Mouse (Mus musculus) neural tube, embryonic 14.5 days (tissue): ENCODE results near the gene Rhobtb1. TPM values are rescaled to one million over a fixed set of nuclear protein-coding genes. Genes with fewer than 3 reads are reported as not detected.

Source experiments
- ATAC-seq: fragments of 200-750 bp; cut with Nextera tagmentation; 2 replicates; pipeline ENCODE4 v1.8.0; 2017; ENCODE audit warnings: low read depth, mild to moderate bottlenecking, moderate TSS enrichment, moderate library complexity
- H3K27ac ChIP-seq: fragments of 300-500 bp; sonication (generic); 2 replicates; pipeline ENCODE4 v1.5.1; 2014; ENCODE audit warnings: low read depth, mild to moderate bottlenecking, control low read depth, low read length, moderate library complexity, mixed read lengths
- H3K27me3 ChIP-seq: fragments of 300-500 bp; sonication (generic); 2 replicates; pipeline ENCODE4 v1.6.1; 2014; ENCODE audit warnings: low read length; ENCODE audit not compliant: control insufficient read depth, insufficient read depth
- H3K36me3 ChIP-seq: fragments of 300-500 bp; sonication (generic); 2 replicates; pipeline ENCODE4 v1.6.1; 2014; ENCODE audit warnings: low read length, mixed read lengths; ENCODE audit not compliant: control insufficient read depth, insufficient read depth
- H3K4me1 ChIP-seq: fragments of 300-500 bp; sonication (generic); 2 replicates; pipeline ENCODE4 v1.6.1; 2014; ENCODE audit warnings: low read length; ENCODE audit not compliant: control insufficient read depth, insufficient read depth
- H3K4me2 ChIP-seq: fragments of 300-500 bp; sonication (generic); 2 replicates; pipeline ENCODE4 v1.6.1; 2014; ENCODE audit warnings: mild to moderate bottlenecking, low read depth, low read length, control low read depth
- H3K4me3 ChIP-seq: fragments of 300-500 bp; sonication (generic); 2 replicates; pipeline ENCODE4 v1.5.1; 2014; ENCODE audit warnings: low read depth, low read length, control low read depth, mixed read lengths
- H3K9ac ChIP-seq: fragments of 300-500 bp; sonication (generic); replicated peaks from 2 replicates; pipeline ENCODE4 v1.6.1; 2014; ENCODE audit warnings: low read depth, mild to moderate bottlenecking, control low read depth, low read length, mixed read lengths
- H3K9me3 ChIP-seq: fragments of 300-500 bp; sonication (generic); 2 replicates; pipeline ENCODE4 v1.6.1; 2016; ENCODE audit warnings: low read length; ENCODE audit not compliant: control insufficient read depth
- WGBS: fragments of 180-500 bp; shearing (Covaris S2); extraction: QIAGEN DNeasy Blood & Tissue Kit; methylation state at CpG from one replicate; pipeline ENCODE4 v1.1.7; 2014; 5-methylcytosine and 5-hydroxymethylcytosine counted together
- polyA plus RNA-seq: library from polyadenylated mRNA; unstranded; fragments of >200 nt; fragmentation: Nextera tagmentation; extraction: Ambion mirVana; gene quantifications from 2 replicates; pipeline ENCODE4 v1.2.1, GENCODE M21; 2014

Gene Rhobtb1
- polyA plus RNA-seq, 1 experiment from 2014 or later, result 17.3 TPM

- Histone ChIP-seq H3K9me3 (no peaks in the 10 kb centered on the region), H3K27ac (no peak overlapping the region), H3K36me3 (no peaks in the 10 kb centered on the region), H3K27me3 (no peaks in the 10 kb centered on the region), H3K4me3 (no peak overlapping the region), H3K9ac (no peak overlapping the region), H3K4me2 (no peak overlapping the region), H3K4me1 (peaks cover 9% of the 10 kb centered on the region)
- ATAC-seq, result no peak
- 89% methylated on average over 17 of the region's 17 CpGs for WGBS
Observed at GRCm38 (mm10) chr10:69252112-69253074, 101.2 kb downstream of the Rhobtb1 start.

GRCm38 (mm10) chr10:69253075-69253685 is 101.9 kb downstream of the Rhobtb1 start:
- Histone ChIP-seq H3K4me3 (no peak overlapping the region), H3K9ac (no peak overlapping the region), H3K27ac (no peak overlapping the region), H3K4me2 (no peak overlapping the region), H3K9me3 (no peaks in the 10 kb centered on the region), H3K36me3 (no peaks in the 10 kb centered on the region), H3K27me3 (no peaks in the 10 kb centered on the region), H3K4me1 (peaks cover 9% of the 10 kb centered on the region)
- 48% methylated on average over 5 of the region's 5 CpGs for WGBS
- peak; percentile 44; the same call in 1 of the 2 replicates for ATAC-seq

- Histone ChIP-seq H3K27ac (no peak overlapping the region), H3K9me3 (no peaks in the 10 kb centered on the region), H3K9ac (no peak overlapping the region), H3K4me3 (no peak overlapping the region), H3K27me3 (no peaks in the 10 kb centered on the region), H3K4me2 (no peak overlapping the region), H3K4me1 (peaks cover 9% of the 10 kb centered on the region), H3K36me3 (no peaks in the 10 kb centered on the region)
- WGBS, result 78% methylated on average over 5 of the region's 5 CpGs
- ATAC-seq, result no peak
Observed at GRCm38 (mm10) chr10:69253686-69254080, 102.4 kb downstream of the Rhobtb1 start.

- 15% methylated on average over 8 of the region's 8 CpGs for WGBS
- H3K36me3 ChIP-seq, result no peaks in the 10 kb centered on the region
- H3K9me3 ChIP-seq, result no peaks in the 10 kb centered on the region
- H3K4me3 ChIP-seq, result no peak overlapping the region
- ATAC-seq, result peak; percentile 48; the same call in 1 of the 2 replicates
- H3K4me1 ChIP-seq, result peaks cover 9% of the 10 kb centered on the region
- no peak overlapping the region for H3K4me2 ChIP-seq
- H3K27me3 ChIP-seq, result no peaks in the 10 kb centered on the region
- H3K9ac ChIP-seq, result no peak overlapping the region
- 0 out of 2 replicates have a peak overlapping the region, but pooled peaks have one; percentile 18 for H3K27ac ChIP-seq
Observed at GRCm38 (mm10) chr10:69254390-69254847, 103.2 kb downstream of the Rhobtb1 start.

- H3K27ac ChIP-seq, result peak overlapping the region; percentile 39; the same call in 1 of the 2 replicates
- peaks cover 9% of the 10 kb centered on the region for H3K4me1 ChIP-seq
- no peak overlapping the region for H3K4me2 ChIP-seq
- H3K27me3 ChIP-seq, result no peaks in the 10 kb centered on the region
- no peak for ATAC-seq
- H3K4me3 ChIP-seq, result no peak overlapping the region
- WGBS, result 40% methylated on average over 5 of the region's 5 CpGs
- H3K9me3 ChIP-seq, result no peaks in the 10 kb centered on the region
- no peak overlapping the region for H3K9ac ChIP-seq
- H3K36me3 ChIP-seq, result no peaks in the 10 kb centered on the region
Observed at GRCm38 (mm10) chr10:69255594-69255993, 104.4 kb downstream of the Rhobtb1 start.

GRCm38 (mm10) chr10:69257592-69258133 is 106.4 kb downstream of the Rhobtb1 start:
- Histone ChIP-seq H3K4me1 (peaks cover 9% of the 10 kb centered on the region), H3K27me3 (no peaks in the 10 kb centered on the region), H3K9me3 (no peaks in the 10 kb centered on the region), H3K4me2 (no peak overlapping the region), H3K4me3 (no peak overlapping the region), H3K9ac (no peak overlapping the region), H3K36me3 (no peaks in the 10 kb centered on the region), H3K27ac (no peak overlapping the region)
- ATAC-seq, result no peak
- WGBS, result 83% methylated on average over 6 of the region's 6 CpGs

GRCm38 (mm10) chr10:69258588-69258987 is 107.4 kb downstream of the Rhobtb1 start:
- H3K4me3 ChIP-seq, result no peak overlapping the region
- no peaks in the 10 kb centered on the region for H3K9me3 ChIP-seq
- ATAC-seq, result no peak
- peaks cover 8% of the 10 kb centered on the region for H3K4me1 ChIP-seq
- no peak overlapping the region for H3K4me2 ChIP-seq
- H3K27me3 ChIP-seq, result no peaks in the 10 kb centered on the region
- H3K9ac ChIP-seq, result no peak overlapping the region
- no peaks in the 10 kb centered on the region for H3K36me3 ChIP-seq
- 70% methylated on average over 9 of the region's 9 CpGs for WGBS
- peak overlapping the region; percentile 30; the same call in 1 of the 2 replicates for H3K27ac ChIP-seq

GRCm38 (mm10) chr10:69259161-69259560 is 107.9 kb downstream of the Rhobtb1 start:
- Histone ChIP-seq H3K4me1 (peaks cover 4% of the 10 kb centered on the region), H3K4me2 (no peak overlapping the region), H3K4me3 (no peak overlapping the region), H3K9ac (no peak overlapping the region), H3K36me3 (no peaks in the 10 kb centered on the region), H3K9me3 (no peaks in the 10 kb centered on the region), H3K27ac (no peak overlapping the region), H3K27me3 (no peaks in the 10 kb centered on the region)
- WGBS, result 84% methylated on average over 2 of the region's 2 CpGs
- no peak for ATAC-seq
